Mouse (Mus musculus): ENCODE measurements around the gene Arnt2. TPM values are rescaled to one million over a fixed set of nuclear protein-coding genes. Genes with fewer than 3 reads are reported as not detected.

Gene Arnt2
- polyA plus RNA-seq, 1 experiment from 2014 or later, result 60.3 TPM

- 0 out of 2 replicates have a peak, but pooled peaks cover 2% of the 10 kb centered on the region for H3K27me3 ChIP-seq
Observed at GRCm38 (mm10) chr7:84203981-84204380, 206.0 kb downstream of the Arnt2 start.

DNA sequence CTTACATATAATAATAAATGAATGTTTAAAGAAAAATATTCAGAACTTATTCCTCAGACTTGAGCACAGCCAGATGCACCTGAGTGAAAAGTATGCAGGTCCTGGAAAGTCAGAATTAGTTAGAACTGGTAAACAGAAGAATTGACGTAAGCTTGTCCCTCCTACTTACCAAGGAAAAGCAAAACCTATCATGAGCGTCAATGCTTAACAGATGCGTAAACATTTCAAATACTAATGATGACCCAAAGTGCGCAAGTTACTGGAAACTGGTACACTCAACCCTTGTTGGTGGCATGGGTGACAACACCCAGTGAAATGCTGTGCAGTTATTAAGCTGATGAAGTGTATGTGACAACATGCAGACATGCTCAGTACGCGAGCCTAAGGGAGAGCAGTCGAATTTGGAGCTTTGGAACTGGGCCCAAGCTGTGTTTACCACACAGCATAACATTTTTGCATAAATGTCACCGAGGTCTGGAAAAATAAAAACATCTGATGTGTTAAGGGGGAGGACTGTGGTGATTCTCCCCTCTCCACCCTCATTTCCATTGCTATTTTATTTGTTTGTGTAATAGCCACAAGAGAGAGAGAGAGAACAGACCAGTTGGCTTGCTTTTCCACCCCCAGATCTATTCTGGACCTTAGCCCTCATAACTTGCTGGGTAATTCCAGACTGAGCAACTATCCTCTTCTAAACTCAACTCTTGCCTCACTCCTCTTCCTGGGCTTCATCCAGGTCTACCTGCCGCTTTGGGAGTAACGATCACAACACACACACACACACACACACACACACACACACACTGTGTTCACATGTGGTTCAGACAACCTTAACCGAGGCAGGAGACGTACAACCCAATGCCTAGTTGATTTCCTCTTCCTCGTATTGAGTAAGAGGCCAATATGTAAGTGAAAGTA lies 208.6 kb downstream of the Arnt2 start:
- no peaks in the 10 kb centered on the region for H3K9me3 ChIP-seq
- no peak overlapping the region for H3K27ac ChIP-seq
- no peaks in the 10 kb centered on the region for H3K36me3 ChIP-seq
- H3K9ac ChIP-seq, result no peak overlapping the region
- no peak for ATAC-seq (ENCODE audit: low FRiP score)
- H3K4me2 ChIP-seq, result no peak overlapping the region
- H3K4me3 ChIP-seq, result no peak overlapping the region
- no peaks in the 10 kb centered on the region for H3K4me1 ChIP-seq (replicated peaks)
- 93% methylated on average over 13 of the region's 13 CpGs for WGBS
- 0 out of 2 replicates have a peak, but pooled peaks cover 2% of the 10 kb centered on the region for H3K27me3 ChIP-seq

More at GRCm38 (mm10) chr7:84203981-84204380, 206.0 kb downstream of the Arnt2 start:
- H3K27ac ChIP-seq, result no peak overlapping the region
- H3K4me2 ChIP-seq, result no peak overlapping the region
- WGBS, result 85% methylated on average over 3 of the region's 3 CpGs
- H3K4me3 ChIP-seq, result no peak overlapping the region
- H3K36me3 ChIP-seq, result no peaks in the 10 kb centered on the region
- H3K9me3 ChIP-seq, result no peaks in the 10 kb centered on the region
- no peak for ATAC-seq (ENCODE audit: low FRiP score)
- no peaks in the 10 kb centered on the region for H3K4me1 ChIP-seq (replicated peaks)
- H3K9ac ChIP-seq, result no peak overlapping the region

DNA sequence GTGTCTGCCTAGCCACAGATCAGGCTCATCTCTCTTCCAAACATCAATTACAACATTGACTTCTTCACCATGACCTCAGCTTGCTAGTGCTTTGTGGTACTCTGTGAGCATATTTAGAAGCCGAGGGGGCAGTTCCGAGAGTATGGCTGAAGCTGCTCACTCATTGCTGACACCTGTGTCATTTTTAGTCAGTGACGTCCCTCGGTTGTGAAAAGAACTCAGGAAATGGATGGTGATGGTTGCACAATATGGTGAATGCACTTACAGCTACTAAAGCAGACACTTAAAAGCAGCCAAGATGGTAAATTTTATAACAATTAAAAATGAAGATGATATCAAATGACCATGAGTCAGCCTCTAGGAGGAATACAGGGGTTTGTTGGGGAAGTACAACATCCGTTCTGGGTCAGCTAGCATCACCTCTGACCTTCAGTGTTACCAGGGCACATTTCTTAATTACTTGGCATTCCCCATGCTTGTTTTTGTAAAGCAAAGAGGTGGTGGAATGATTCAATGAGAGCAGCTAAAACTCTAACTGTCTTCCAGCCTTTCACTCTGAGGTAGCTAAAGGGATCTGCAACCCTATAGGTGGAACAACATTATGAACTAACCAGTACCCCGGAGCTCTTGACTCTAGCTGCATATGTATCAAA lies 212.6 kb downstream of the Arnt2 start:
- Histone ChIP-seq H3K27ac (no peak overlapping the region), H3K4me3 (no peak overlapping the region), H3K9ac (no peak overlapping the region), H3K4me1 (replicated peaks) (no peaks in the 10 kb centered on the region), H3K4me2 (no peak overlapping the region), H3K9me3 (no peaks in the 10 kb centered on the region), H3K27me3 (0 out of 2 replicates have a peak, but pooled peaks cover 2% of the 10 kb centered on the region), H3K36me3 (no peaks in the 10 kb centered on the region)
- ATAC-seq (ENCODE audit: low FRiP score), result no peak
- WGBS, result 85% methylated on average over 6 of the region's 6 CpGs

Other genes with a start within 250 kb of the Arnt2 start
- gene Gm2115, start 118.8 kb upstream of the Arnt2 start, polyA plus RNA-seq (2015; fragmentation: Nextera tagmentation; extraction: Ambion mirVana), result 0.43 and 0.98 TPM in 2 replicates
- 5.3 and 6.7 TPM in 2 replicates for gene Fah, start 196.5 kb upstream of the Arnt2 start, polyA plus RNA-seq (2015; fragmentation: Nextera tagmentation; extraction: Ambion mirVana)

Measured in hindbrain, embryonic 13.5 days (tissue).